Mouse (Mus musculus): ENCODE measurements around the gene Ccdc173.

DNA sequence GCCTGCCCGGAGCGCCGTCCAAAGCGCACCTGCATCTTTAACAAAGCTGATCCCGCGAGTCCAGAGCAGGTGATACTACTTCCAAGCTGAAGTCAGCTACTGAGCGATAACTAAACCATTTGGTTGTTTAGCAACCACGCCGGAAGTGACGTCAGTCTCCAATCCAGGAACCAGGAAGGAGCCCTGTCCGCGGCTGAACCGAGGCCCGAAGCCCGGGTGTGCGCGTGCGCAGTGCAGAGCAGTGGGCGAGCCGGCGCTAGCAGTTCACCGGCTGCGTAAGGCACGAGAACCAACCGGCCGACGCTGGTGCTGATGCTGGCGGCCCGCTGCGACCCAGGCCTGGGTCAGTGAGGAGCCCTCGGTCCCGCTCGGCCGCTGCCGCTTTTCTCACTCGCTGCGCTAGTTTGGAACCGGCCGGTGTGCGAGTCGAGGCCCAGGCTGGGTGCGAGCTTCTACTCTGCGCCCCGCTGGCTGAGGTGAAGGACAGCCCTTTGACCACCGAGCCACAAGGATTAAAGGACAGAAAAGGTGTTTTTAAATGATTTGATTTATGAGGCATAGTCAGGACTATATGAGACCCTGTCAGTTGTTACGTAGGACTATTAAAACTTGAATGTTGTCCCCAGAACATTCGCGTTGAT lies at the start of gene Ccdc173, which contains the start of gene Phospho2:
- TF ChIP-seq POLR2A (IDR thresholded peaks at IDR 0.05; ENCODE audit: low read depth, low read length) (peak; percentile 93), CTCF (IDR thresholded peaks at IDR 0.05; ENCODE audit: borderline replicate concordance, insufficient read depth, low read length) (no peak)

Measured in embryonic fibroblast, embryonic 13.5 days (primary cell).